Mouse (Mus musculus) ES-Bruce4 (cell line): Measurements from ENCODE around the gene Thra. TPM values are rescaled to one million over a fixed set of nuclear protein-coding genes. Genes with fewer than 3 reads are reported as not detected.

Experiments
- H3K27ac ChIP-seq: 2 replicates; pipeline ENCODE4 v1.5.1; 2012; ENCODE audit warnings: low read length, inconsistent platforms; ENCODE audit not compliant: insufficient read depth
- H3K27me3 ChIP-seq: 2 replicates; pipeline ENCODE4 v1.6.1; 2012; ENCODE audit warnings: mild to moderate bottlenecking, low read length, inconsistent platforms; ENCODE audit not compliant: control insufficient read depth, poor library complexity, insufficient read depth, severe bottlenecking
- H3K36me3 ChIP-seq: 2 replicates; pipeline ENCODE4 v1.6.1; 2012; ENCODE audit warnings: inconsistent platforms, mild to moderate bottlenecking, low read length, moderate library complexity; ENCODE audit not compliant: control insufficient read depth, poor library complexity, insufficient read depth, severe bottlenecking
- H3K4me1 ChIP-seq: one replicate; pipeline ENCODE4 v1.8.1; 2011; ENCODE audit warnings: low read length; ENCODE audit not compliant: control insufficient read depth, insufficient read depth
- H3K4me3 ChIP-seq: 2 replicates; pipeline ENCODE4 v1.5.1; 2011; ENCODE audit warnings: low read depth, mild to moderate bottlenecking, low read length
- H3K9ac ChIP-seq: 2 replicates; pipeline ENCODE4 v1.6.1; 2012; ENCODE audit warnings: low read depth, mild to moderate bottlenecking, inconsistent platforms; ENCODE audit not compliant: poor library complexity, severe bottlenecking
- H3K9me3 ChIP-seq: replicated peaks from 2 replicates; pipeline ENCODE4 v1.6.1; 2012; ENCODE audit warnings: mild to moderate bottlenecking, low read length, inconsistent platforms; ENCODE audit not compliant: control insufficient read depth, poor library complexity, insufficient read depth, severe bottlenecking
- CTCF ChIP-seq: IDR thresholded peaks from one replicate; pipeline ENCODE4 v1.8.1; 2011; ENCODE audit warnings: low read depth, low read length
- EP300 ChIP-seq: IDR thresholded peaks from 2 replicates; pipeline ENCODE4 v1.6.1; 2011; ENCODE audit warnings: low read depth, low read length; ENCODE audit not compliant: insufficient read depth
- POLR2A ChIP-seq: IDR thresholded peaks from one replicate; pipeline ENCODE4 v1.8.1; 2011; ENCODE audit warnings: low read length; ENCODE audit not compliant: insufficient read depth
- polyA plus RNA-seq: library from polyadenylated mRNA; stranded (reverse); fragments of >200 nt; gene quantifications from 2 replicates; pipeline ENCODE4 v1.2.4, GENCODE M21; 2011; ENCODE audit warnings: low read depth; ENCODE audit not compliant: missing spikeins, insufficient read depth, insufficient read length

The Thra gene
- polyA plus RNA-seq, 1 experiment = 20.7 TPM

DNA sequence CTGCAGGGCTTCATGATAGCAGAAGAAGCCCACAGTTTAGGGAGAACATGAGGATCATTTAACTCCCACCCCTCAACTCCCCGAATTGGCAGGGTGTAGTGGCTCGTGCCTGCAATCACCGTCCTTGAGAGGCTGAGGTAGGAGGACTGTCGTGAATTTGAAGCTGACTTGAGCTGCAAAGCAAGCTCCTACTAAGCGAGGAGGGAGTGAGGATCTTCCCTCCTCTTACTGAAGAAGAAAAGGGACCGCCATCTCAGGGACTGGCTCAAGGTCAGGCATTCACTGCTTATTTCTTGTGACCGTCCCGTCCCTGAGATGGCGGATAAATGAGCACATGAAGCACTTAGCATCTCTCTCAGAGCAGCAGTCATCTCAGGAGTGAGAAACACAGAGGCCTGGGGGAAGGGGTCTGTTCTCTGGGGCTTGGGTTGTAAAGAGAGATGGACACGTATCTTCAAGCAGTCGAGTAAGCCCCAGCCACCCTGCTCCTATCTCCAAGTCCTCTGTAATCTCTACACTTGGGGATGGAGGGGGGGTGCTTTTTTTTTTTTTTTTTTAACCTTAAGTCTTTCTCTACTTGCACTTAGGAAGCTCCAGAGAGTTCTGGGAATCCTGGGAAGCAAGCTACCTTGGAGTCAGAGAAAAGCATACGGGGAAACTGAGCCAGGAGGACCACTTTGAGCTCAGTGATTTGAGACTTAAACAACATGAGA lies 35.8 kb downstream of the Thra start:
- Histone ChIP-seq H3K4me1 (peaks cover 3% of the 10 kb centered on the region), H3K36me3 (no peaks in the 10 kb centered on the region), H3K9me3 (no peaks in the 10 kb centered on the region), H3K27ac (peak overlapping the region; percentile 91), H3K27me3 (no peaks in the 10 kb centered on the region), H3K4me3 (0 out of 2 replicates have a peak overlapping the region, but pooled peaks have one; percentile 9), H3K9ac (peak overlapping the region; percentile 52)
- TF ChIP-seq EP300 (no peak), CTCF (no peak), POLR2A (no peak)

DNA sequence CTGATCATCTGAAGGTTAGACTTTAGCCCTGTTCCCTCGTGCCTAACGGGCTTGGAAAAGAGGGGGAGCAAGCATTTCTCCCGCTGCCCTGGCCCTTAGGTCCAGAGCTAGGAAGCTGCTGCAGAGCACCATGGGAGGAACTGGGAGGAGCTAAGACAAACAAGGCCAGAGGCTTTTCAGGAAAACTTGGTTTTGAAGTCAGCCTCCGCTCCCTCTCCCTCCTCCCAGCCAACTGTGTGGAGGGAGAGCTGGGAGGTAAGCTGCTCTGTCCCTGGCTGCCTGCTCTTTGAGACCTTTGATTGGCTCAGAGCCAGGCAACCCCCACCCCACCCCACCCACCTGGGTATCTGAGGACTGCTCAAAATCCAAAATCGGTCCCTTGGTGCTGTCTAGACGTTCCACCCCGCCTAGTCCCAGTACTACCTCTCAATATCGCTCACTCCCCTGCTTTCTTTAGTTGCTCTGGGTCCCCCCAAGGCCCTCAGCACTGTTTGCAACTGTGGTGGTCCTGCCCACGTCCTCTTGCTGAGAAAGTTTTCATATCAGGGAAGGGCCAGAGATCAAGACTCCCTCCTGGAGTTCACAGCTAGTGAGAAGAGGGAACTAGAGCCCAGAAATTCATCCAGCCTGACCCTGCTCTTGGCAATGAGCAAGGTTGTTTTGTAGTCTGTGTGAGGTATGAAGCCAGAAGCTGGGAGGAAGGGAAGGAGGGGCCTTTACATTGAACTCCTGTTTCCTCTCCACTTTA lies 36.6 kb downstream of the Thra start:
- H3K27me3 ChIP-seq = no peaks in the 10 kb centered on the region
- peaks cover 4% of the 10 kb centered on the region for H3K4me1 ChIP-seq
- TF ChIP-seq CTCF (no peak), POLR2A (peak; percentile 94)
- H3K9me3 ChIP-seq = no peaks in the 10 kb centered on the region
- peak overlapping the region; percentile 91 for H3K27ac ChIP-seq
- no peaks in the 10 kb centered on the region for H3K36me3 ChIP-seq
- peak overlapping the region; percentile 52 for H3K9ac ChIP-seq
- peak overlapping the region; percentile 17 for H3K4me3 ChIP-seq

DNA sequence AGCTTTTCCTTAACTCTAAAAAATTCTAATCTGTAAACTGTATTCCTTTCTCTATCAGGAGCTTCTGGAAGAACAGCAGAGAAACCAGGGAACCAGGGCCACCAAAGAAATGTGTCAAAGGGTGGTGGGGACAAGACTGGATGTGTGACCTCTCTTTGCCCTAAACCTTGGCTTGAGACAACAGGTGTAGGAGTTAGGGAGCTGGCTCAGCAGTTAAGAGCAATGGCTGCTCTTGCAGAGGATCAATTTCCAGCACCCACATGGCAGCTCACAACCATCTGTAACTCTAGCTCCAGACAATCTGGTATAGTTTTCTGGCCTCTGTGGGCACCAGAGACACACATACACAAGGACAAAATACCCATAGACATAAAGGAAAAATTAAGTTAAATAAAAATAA lies 37.5 kb downstream of the Thra start:
- Histone ChIP-seq H3K9me3 (no peaks in the 10 kb centered on the region), H3K9ac (no peak overlapping the region), H3K4me3 (no peak overlapping the region), H3K27ac (no peak overlapping the region), H3K4me1 (peaks cover 8% of the 10 kb centered on the region), H3K27me3 (no peaks in the 10 kb centered on the region), H3K36me3 (no peaks in the 10 kb centered on the region)
- TF ChIP-seq CTCF (no peak), EP300 (no peak), POLR2A (no peak)

DNA sequence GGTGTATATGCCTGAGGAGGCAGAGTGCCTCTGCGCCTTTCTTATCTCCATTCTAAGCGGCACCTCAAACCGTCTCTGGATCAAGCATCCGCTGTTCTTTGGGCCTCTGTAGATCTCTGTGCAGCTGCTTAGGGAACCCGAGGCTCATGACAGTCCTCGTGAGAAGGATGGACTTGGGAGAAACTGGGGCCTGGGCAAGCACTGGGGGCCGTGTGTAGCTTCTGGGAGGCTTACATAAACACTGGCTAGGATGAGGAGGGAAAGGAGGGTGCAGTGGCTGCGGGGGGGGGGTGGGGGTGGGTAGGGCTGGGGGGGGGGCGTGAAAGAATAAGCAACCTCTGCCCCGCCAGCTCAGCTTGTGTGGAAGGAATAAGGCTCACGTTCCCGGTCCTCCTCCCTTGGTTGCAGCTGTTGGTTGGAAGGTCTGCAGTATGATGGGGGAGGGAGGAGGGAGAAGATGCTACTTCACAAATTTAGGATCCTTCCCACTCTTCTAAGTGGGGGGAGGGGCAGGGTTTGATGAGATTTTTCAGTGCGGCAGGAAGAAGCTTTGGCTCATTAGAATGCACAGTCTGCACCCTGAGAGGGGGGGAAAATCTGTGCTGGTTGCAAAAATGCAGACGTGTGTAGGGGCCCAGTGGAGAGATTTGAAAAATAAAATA lies 41.5 kb downstream of the Thra start:
- TF ChIP-seq POLR2A (no peak), CTCF (no peak), EP300 (no peak)
- Histone ChIP-seq H3K36me3 (no peaks in the 10 kb centered on the region), H3K4me3 (no peak overlapping the region), H3K27ac (no peak overlapping the region), H3K9me3 (no peaks in the 10 kb centered on the region), H3K9ac (no peak overlapping the region), H3K4me1 (peaks cover 7% of the 10 kb centered on the region), H3K27me3 (no peaks in the 10 kb centered on the region)

DNA sequence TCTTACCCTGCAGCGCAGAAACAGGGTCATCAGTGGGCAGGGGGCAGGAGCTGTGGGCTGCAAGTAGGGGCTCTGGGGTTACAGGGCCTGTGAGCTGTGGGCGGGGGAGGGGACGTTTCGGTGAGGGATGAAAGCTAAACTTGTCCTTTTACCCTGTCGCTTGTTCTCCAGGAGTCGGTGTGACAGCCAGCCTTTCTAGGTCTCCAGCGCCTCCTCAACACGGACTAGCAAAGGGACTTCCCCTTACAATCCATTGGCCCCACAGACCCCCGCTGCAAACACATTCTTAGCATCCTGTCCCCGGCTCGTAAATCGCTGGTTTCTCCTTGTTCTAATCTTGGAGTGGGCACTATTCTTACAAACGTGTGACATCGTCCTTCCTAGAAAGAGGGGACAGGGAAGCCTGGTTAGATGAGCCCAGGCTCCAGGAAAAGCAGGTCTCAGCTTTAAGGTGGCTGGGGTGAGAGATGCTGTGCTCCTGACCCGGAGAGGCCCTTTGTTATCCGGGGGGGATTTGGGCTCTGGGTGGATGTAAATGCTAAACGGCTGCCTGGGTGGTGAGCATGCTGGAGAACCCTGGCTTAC lies 42.3 kb downstream of the Thra start:
- Histone ChIP-seq H3K4me3 (peak overlapping the region; percentile 7), H3K9me3 (no peaks in the 10 kb centered on the region), H3K27me3 (no peaks in the 10 kb centered on the region), H3K36me3 (no peaks in the 10 kb centered on the region), H3K9ac (peak overlapping the region; percentile 5), H3K4me1 (peaks cover 8% of the 10 kb centered on the region), H3K27ac (peak overlapping the region; percentile 15; the same call in 1 of the 2 replicates)
- TF ChIP-seq CTCF (no peak), POLR2A (no peak), EP300 (no peak)
